Mouse (Mus musculus) testis, postnatal 14 days (tissue): ENCODE measurements around the gene Pdgfa.

Experiments
- DNase-seq: peaks from one replicate; pipeline ENCODE4 v3.0.0; 2021; ENCODE audit warnings: low spot score

Pdgfa gene

DNA sequence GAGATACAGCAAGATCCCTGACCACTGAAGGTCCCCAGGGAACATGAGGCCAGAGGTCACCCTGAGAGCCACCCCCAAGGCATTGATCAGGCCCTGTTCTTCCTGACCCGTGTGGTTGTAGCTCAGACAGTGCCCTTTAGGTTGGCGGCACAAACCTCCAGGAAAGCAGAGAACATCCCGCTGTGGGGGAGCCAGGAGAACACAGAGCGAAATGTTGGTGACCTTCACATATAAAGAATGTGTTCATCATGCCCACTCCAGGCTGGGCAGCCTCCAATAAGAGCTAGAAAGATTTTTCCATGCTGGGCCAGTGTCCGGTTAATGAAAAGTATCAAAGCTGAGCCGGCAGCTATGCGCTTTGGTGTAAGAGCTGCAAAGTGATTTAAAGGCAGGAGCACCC lies 43.2 kb downstream of the Pdgfa start:
- no peak for DNase-seq

GRCm38 (mm10) chr5:138952969-138953368 lies 44.2 kb downstream of the Pdgfa start:
- no peak for DNase-seq

- DNase-seq = no peak
These were observed 45.9 kb downstream of the Pdgfa start for GRCm38 (mm10) chr5:138951305-138951704.

DNA sequence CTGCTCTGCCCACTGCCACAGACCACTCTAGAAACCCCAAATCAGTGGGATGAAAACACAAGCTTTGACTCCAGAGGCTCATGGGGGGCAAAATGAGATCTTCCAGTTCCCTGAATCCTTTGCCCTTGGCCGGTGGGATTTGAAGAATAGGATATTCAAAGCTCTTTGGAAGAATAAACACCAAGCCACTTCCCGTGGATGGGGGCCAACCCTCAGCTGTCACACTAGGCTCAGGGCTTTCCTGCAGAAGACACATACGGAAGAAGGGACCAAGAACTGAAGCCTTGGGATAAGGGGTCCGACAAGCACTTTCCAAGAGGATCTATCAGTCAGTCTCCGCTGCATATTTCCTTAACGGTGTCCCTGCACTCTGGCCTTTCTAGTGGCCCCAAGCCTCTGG lies 48.0 kb downstream of the Pdgfa start:
- no peak for DNase-seq

DNA sequence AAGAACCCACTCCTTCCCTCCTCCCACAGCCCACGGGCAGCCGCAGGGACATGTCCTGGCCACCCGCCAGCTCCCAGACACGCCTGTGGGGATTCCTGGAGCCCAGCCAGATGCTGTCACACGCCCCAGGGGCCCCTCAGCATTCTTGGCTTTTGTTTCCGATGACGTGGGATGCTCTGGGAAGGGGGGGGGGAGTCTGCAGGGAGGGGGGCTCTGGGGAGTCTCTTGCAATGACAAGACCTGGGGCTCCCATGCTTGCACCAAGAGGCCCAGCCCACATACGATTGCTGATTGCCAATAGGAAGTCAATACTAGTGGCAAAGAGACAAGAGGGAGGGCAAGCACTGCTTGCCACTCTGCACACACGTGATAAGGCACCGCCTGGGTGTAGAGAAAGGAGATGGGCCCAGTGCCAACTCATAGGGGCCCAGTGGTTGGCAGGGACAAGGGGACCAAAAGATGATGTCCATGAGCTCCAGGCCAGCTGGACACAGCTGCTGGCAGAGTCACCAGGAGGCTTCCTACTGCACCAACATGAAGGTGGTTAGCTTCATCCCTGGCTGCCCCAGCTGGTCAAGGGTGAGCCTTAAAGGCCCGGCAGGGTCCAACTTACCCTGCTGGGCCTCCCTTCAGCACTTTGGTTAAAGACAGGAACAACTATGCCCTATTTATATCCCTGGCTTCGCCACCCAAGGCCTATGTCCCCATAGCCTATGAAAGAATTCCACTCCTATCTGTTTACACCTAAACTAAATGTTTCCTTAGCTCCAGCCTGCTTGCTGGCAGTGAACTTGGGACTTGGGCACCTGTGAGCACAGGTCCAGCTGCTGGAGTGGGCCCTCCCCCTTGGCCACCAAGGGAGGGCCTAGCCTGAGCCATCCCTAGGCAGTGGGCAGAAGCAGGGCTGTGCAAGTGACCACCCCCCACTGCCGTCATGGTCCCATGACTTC lies 48.9 kb downstream of the Pdgfa start:
- no peak for DNase-seq

DNA sequence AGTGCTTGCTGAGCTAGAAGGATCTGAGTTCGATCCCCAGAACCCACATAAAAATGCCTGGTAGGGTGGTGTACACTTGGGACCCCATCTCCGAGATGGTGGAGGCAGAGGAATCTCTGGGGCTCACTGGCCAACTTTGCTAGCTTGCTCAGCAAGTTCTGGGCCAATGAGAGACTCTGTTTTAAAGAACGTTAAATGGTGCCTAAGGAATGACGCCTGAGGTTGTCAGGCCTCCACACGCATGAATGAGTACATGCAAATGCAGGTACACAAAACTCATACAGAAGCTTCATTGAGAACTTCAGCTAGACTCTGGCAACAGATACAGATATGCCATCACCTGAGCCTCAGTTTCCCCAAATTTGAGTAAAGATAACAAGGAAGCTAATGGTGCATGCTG lies 49.7 kb downstream of the Pdgfa start:
- DNase-seq = no peak

DNA sequence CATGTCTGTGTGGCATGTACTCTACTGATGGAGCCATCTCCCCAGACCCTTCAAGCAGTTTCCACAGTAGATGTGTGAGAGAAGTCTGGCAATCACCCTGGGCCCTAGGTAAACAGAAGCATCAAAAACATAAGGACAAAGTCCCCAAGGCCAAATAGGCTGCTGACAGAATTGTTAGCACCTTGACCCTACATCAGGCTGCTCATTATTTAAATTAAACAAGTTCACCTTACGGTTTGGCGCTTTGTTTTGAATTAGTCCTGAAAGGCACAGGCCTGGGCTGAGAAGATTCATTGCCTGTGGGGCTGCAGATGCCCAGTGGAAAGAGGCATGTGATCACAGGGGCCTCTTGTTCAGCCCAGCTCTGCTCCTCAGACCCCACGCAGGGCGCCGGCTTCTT lies 50.2 kb downstream of the Pdgfa start:
- DNase-seq = no peak

DNA sequence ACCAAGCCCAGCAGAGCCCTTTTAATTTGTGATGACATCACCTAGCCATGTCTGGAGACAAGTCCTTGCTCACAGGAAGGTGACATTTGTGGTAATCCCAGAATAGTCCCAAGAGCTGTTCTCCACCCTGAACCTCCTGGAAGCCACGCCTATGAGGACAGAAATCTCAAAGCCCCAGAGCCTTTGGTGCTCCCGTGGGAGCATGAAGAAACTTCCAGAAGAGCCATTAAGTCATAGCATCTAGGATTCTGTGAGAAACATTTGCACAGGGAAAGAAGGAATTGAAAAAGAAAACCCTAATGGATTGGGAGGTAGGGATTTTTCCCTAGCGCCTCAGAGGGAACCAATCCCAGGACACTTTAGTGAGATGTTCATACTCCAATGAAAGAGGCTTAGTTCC lies 52.2 kb downstream of the Pdgfa start:
- DNase-seq = no peak

- no peak for DNase-seq
These were observed 52.6 kb downstream of the Pdgfa start for GRCm38 (mm10) chr5:138944551-138944950.

- DNase-seq = no peak
These were observed 55.3 kb downstream of the Pdgfa start for GRCm38 (mm10) chr5:138941842-138942241.

- no peak for DNase-seq
These were observed 56.6 kb downstream of the Pdgfa start for GRCm38 (mm10) chr5:138940576-138940975.

GRCm38 (mm10) chr5:138938572-138939163 lies 58.5 kb downstream of the Pdgfa start:
- no peak for DNase-seq

DNA sequence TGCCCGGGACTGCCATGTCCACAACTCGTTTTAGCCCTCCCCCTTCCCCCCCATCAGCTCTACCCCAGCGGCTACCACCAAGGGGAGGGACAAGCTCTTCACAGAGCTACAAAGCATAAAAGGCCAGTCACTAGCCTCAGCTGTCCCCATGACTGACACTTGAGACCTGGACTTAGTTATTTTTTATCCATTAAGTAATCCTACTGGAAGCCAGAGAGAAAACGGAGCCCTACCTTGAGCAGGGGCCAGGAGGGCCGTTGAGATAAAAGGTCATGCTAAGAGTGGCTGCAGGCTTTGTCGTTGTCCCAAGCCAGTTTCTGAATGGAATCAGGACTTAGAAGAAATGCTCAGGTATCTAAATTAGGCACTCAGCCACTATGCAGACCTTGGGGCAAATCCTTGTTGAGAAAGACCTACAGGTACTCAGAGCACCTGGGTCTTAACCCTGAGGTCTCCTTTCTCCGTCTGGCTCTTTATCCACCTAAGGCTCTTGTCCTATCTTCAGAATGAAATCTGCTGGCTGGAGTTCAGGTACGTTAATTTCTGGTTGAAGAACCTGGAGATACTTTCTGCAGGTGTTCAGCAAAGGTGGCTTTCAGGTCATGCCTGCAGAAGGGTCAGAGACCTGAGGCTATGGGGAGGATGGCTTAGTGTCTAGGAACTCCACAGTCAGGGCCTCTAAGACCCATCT lies 60.6 kb downstream of the Pdgfa start:
- no peak for DNase-seq

- no peak for DNase-seq
These were observed 62.6 kb downstream of the Pdgfa start for GRCm38 (mm10) chr5:138934540-138934939.

DNA sequence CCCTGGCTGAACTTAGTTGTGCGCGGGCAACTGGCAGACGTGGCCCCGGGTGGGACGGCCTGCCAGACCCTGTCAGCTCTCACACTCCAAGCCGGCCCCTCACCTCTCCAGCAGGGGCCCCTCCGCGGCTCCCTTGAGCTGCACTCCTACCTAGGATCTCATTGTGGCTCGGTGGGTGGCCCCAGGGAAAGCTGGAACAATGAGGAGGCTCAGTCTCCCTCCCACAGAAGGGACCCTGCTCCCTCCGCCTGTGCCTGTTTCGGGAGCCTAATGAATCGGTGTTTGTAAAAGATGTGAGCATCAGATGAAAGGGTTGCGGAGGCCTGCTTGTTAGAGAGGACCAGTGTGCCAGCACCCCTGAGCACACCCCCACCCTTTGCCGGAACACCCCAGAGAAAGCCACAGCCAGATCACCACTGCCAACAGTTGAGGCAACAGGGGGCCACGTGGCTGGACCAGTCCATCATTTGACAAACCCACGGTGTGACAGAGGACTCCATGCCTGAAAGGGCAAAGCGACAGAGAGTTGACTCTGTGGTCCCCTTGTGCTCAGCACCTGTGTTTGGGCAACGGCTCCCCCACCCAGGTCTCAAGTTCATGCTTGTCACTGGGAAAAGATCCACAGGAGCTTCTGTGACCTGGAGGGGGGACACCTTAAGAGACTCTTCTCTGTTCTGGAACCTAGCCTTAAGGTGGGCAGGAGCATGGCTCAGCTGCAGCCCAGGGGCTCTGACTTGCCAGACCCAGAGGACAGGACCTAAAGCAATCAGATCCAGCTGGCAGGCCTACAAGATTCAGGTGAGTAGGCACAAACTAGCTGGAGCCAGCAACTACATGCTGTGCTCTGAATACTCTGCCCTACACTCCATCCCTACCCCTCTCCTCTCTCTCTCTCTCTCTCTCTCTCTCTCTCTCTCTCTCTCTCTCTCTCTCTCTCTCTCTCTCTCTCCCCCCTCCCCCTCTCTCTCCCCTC lies 64.4 kb downstream of the Pdgfa start:
- DNase-seq = no peak

GRCm38 (mm10) chr5:138931836-138932235 lies 65.3 kb downstream of the Pdgfa start:
- no peak for DNase-seq

- no peak for DNase-seq
These were observed 67.2 kb downstream of the Pdgfa start for GRCm38 (mm10) chr5:138929879-138930507.
